Mouse (Mus musculus): Measurements from ENCODE around the gene Sdk2.

Gene Sdk2

GRCm38 (mm10) chr11:113758851-113759250, 308.0 kb downstream of the Sdk2 start:
- no peak for DNase-seq

GRCm38 (mm10) chr11:113756578-113756977, 310.3 kb downstream of the Sdk2 start:
- DNase-seq = no peak

GRCm38 (mm10) chr11:113755878-113756277, 311.0 kb downstream of the Sdk2 start:
- DNase-seq = no peak

GRCm38 (mm10) chr11:113754845-113755244, 312.0 kb downstream of the Sdk2 start:
- no peak for DNase-seq

- DNase-seq = no peak
Observed at GRCm38 (mm10) chr11:113752685-113753430, 314.0 kb downstream of the Sdk2 start.

- DNase-seq = no peak
Observed at GRCm38 (mm10) chr11:113752158-113752661, 314.6 kb downstream of the Sdk2 start.

GRCm38 (mm10) chr11:113751484-113752084, 315.3 kb downstream of the Sdk2 start, which contains the start of gene Cdc42ep4:
TSS of gene Cdc42ep4 (minus strand) at chr11:113751881.
- DNase-seq = peak; percentile 76

GRCm38 (mm10) chr11:113750571-113751483, 316.0 kb downstream of the Sdk2 start:
- DNase-seq = peak; percentile 64

- DNase-seq = no peak
Observed at GRCm38 (mm10) chr11:113749749-113750351, 317.0 kb downstream of the Sdk2 start.

GRCm38 (mm10) chr11:113748797-113749521, 317.9 kb downstream of the Sdk2 start:
- no peak for DNase-seq

- no peak for DNase-seq
Observed at GRCm38 (mm10) chr11:113747725-113748380, 319.0 kb downstream of the Sdk2 start.

- no peak for DNase-seq
Observed at GRCm38 (mm10) chr11:113747056-113747455, 319.8 kb downstream of the Sdk2 start.

- no peak for DNase-seq
Observed at GRCm38 (mm10) chr11:113745961-113746360, 320.9 kb downstream of the Sdk2 start.

- no peak for DNase-seq
Observed at GRCm38 (mm10) chr11:113742998-113743397, 323.8 kb downstream of the Sdk2 start.

GRCm38 (mm10) chr11:113740100-113740499, 326.7 kb downstream of the Sdk2 start:
- no peak for DNase-seq

- no peak for DNase-seq
Observed at GRCm38 (mm10) chr11:113739213-113739612, 327.6 kb downstream of the Sdk2 start.

GRCm38 (mm10) chr11:113737912-113738311, 328.9 kb downstream of the Sdk2 start:
- DNase-seq = no peak

- DNase-seq = no peak
Observed at GRCm38 (mm10) chr11:113737553-113737854, 329.3 kb downstream of the Sdk2 start.

- DNase-seq = no peak
Observed at GRCm38 (mm10) chr11:113736848-113737552, 329.8 kb downstream of the Sdk2 start.

- DNase-seq = no peak
Observed at GRCm38 (mm10) chr11:113735151-113735550, 331.7 kb downstream of the Sdk2 start.

Measured in right cerebral cortex, postnatal 25 days (tissue).